Mouse (Mus musculus) heart, embryonic 13.5 days (tissue): ENCODE results near the gene Cdk2ap2. TPM values are rescaled to one million over a fixed set of nuclear protein-coding genes. Genes with fewer than 3 reads are reported as not detected.

Experiments
- ATAC-seq: fragments of 200-750 bp; cut with Nextera tagmentation; 2 replicates; pipeline ENCODE4 v1.8.0; 2017; ENCODE audit warnings: moderate TSS enrichment; ENCODE audit not compliant: insufficient number of reproducible peaks, low FRiP score, low TSS enrichment; ENCODE audit errors: extremely low read depth
- H3K27ac ChIP-seq: fragments of 300-500 bp; sonication (generic); replicated peaks from 2 replicates; pipeline ENCODE4 v1.5.1; 2015; ENCODE audit warnings: moderate library complexity, mild to moderate bottlenecking, inconsistent platforms
- H3K27me3 ChIP-seq: fragments of 300-500 bp; sonication (generic); replicated peaks from 2 replicates; pipeline ENCODE4 v1.6.1; 2015; ENCODE audit warnings: mild to moderate bottlenecking, inconsistent platforms
- H3K36me3 ChIP-seq: fragments of 300-500 bp; sonication (generic); 2 replicates; pipeline ENCODE4 v1.6.1; 2015; ENCODE audit warnings: mild to moderate bottlenecking, inconsistent platforms
- H3K4me1 ChIP-seq: fragments of 300-500 bp; sonication (generic); 2 replicates; pipeline ENCODE4 v1.6.1; 2015; ENCODE audit warnings: inconsistent platforms
- H3K4me2 ChIP-seq: fragments of 300-500 bp; sonication (generic); 2 replicates; pipeline ENCODE4 v1.6.1; 2015; ENCODE audit warnings: inconsistent platforms, mild to moderate bottlenecking, moderate library complexity
- H3K4me3 ChIP-seq: fragments of 300-500 bp; sonication (generic); 2 replicates; pipeline ENCODE4 v1.5.1; 2015; ENCODE audit warnings: moderate library complexity, mild to moderate bottlenecking, inconsistent platforms
- H3K9ac ChIP-seq: fragments of 300-500 bp; sonication (generic); 2 replicates; pipeline ENCODE4 v1.6.1; 2015; ENCODE audit warnings: inconsistent platforms, mild to moderate bottlenecking, moderate library complexity
- H3K9me3 ChIP-seq: fragments of 300-500 bp; sonication (generic); 2 replicates; pipeline ENCODE4 v1.6.1; 2016; ENCODE audit warnings: inconsistent platforms
- WGBS: fragments of 180-500 bp; shearing (Covaris S2); methylation state at CpG from one replicate; pipeline ENCODE4 v1.1.7; 2015; ENCODE audit warnings: mixed read lengths; 5-methylcytosine and 5-hydroxymethylcytosine counted together
- polyA plus RNA-seq: library from polyadenylated mRNA; unstranded; fragments of >200 nt; fragmentation: Nextera tagmentation; extraction: Ambion mirVana; gene quantifications from 2 replicates; pipeline ENCODE4 v1.2.1, GENCODE M21; 2015

The Cdk2ap2 gene
- polyA plus RNA-seq, 1 experiment from 2014 or later, result 64.5 TPM

DNA sequence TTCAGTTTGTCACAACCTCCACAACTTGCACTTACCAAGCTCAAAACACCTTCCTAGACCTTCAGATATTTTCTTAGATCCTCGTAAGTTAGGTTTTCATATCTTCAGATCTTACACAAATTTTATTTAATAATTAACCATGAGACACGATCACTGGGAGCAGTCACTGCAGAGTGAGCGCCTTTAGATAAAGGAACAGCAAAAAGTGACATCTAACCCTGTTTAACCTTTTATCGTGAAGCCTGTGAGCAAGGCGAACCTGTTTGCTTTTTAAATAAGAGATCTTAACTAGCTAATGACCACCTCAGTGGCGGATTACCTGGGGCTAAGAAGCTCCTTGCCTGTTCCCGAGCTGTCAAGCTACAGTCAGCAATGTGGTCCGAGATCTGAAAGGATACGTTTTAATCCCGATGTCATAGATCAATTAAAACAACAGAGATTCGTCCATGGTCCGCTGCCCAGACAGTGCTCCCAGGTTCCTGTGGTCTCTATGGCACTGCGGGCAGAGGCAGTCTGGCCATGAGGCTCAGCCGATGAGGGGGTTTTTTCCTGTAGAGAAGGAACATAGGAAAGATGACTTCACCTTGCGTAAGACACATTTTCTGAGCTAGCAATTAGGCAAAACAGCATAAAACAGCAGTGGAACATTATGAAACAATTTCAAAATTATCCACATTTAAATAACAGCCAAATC is 28.1 kb upstream of the Cdk2ap2 start:
- H3K27me3 ChIP-seq, result no peaks in the 10 kb centered on the region; the same call in 1 of the 2 replicates
- H3K9me3 ChIP-seq, result no peaks in the 10 kb centered on the region
- no peak overlapping the region for H3K4me2 ChIP-seq
- no peak overlapping the region for H3K9ac ChIP-seq
- 71% methylated on average over 15 of the region's 15 CpGs for WGBS
- no peaks in the 10 kb centered on the region for H3K36me3 ChIP-seq
- H3K4me3 ChIP-seq, result no peak overlapping the region
- no peak for ATAC-seq
- no peak overlapping the region for H3K27ac ChIP-seq
- peaks cover 3% of the 10 kb centered on the region; the same call in 1 of the 2 replicates for H3K4me1 ChIP-seq

DNA sequence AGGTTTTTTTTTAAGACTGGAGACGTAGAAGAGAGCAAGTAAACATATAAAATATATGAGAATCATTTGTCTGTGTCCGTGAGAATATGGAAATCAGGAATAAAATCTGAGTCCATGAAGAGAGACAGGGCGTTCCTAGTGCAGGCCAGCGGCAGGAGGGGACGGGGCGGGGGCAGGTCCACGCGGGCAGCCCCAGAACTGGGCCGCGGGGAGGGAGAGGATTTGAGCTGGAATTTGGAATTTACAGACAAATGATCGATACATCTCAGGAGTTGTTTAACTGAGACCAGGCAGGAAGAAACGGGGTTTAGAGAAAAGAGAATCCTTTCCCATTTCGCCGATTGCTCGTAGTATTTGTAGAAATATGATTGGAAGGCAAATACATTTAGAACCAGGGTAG is 26.7 kb upstream of the Cdk2ap2 start:
- Histone ChIP-seq H3K36me3 (no peaks in the 10 kb centered on the region), H3K27ac (no peak overlapping the region), H3K27me3 (no peaks in the 10 kb centered on the region; the same call in 1 of the 2 replicates), H3K9me3 (no peaks in the 10 kb centered on the region), H3K4me2 (no peak overlapping the region), H3K9ac (no peak overlapping the region), H3K4me1 (no peaks in the 10 kb centered on the region), H3K4me3 (no peak overlapping the region)
- 70% methylated on average over 15 of the region's 15 CpGs for WGBS
- ATAC-seq, result no peak

DNA sequence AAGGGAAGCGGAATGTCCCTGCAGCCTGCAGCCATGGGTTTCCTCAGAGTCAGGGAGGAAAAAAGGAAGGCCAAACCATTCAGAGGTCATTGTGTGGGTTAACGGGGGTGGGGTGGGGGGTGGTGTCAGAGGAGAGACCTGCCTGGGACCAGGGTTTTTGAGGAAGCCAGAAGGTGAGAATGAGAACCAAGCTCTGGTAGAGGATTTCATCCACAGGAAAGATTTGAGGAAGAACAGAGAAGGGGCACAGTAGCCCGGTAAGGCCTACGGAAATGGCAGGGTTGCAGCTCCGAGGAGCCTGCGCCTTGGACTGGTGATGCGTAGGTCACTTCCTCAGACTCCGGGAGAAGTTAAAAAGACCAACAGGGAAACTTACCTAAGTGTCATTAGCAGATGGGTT is 26.2 kb upstream of the Cdk2ap2 start:
- no peaks in the 10 kb centered on the region; the same call in 1 of the 2 replicates for H3K27me3 ChIP-seq
- 70% methylated on average over 8 of the region's 8 CpGs for WGBS
- no peak overlapping the region for H3K27ac ChIP-seq
- H3K36me3 ChIP-seq, result no peaks in the 10 kb centered on the region
- no peak overlapping the region for H3K4me3 ChIP-seq
- no peak for ATAC-seq
- H3K9ac ChIP-seq, result no peak overlapping the region
- H3K4me2 ChIP-seq, result no peak overlapping the region
- H3K9me3 ChIP-seq, result no peaks in the 10 kb centered on the region
- no peaks in the 10 kb centered on the region for H3K4me1 ChIP-seq

DNA sequence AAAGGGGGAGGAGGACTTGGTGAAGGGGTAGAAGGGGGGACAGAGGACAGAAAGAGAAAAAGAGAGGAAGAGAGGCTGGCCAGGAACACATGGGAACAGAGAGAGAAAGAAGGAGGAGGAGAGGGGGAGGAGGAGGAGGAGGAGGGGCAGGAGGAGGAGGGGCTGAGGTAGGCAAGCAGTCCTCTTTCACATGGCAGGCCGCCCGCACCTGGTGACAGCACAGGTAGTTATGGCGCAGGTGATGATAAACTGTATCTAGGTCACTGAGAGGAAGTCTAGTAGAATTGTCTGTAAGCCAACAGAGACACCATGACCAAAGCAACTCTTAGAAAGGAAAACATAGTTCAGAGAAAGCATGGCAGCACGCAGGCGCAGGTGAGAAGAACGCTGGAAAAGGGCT is 25.6 kb upstream of the Cdk2ap2 start:
- H3K4me2 ChIP-seq, result no peak overlapping the region
- H3K9me3 ChIP-seq, result no peaks in the 10 kb centered on the region
- H3K27me3 ChIP-seq, result no peaks in the 10 kb centered on the region; the same call in 1 of the 2 replicates
- no peaks in the 10 kb centered on the region for H3K4me1 ChIP-seq
- no peak overlapping the region for H3K9ac ChIP-seq
- H3K27ac ChIP-seq, result no peak overlapping the region
- 81% methylated on average over 6 of the region's 6 CpGs for WGBS
- no peak for ATAC-seq
- H3K36me3 ChIP-seq, result no peaks in the 10 kb centered on the region
- no peak overlapping the region for H3K4me3 ChIP-seq

DNA sequence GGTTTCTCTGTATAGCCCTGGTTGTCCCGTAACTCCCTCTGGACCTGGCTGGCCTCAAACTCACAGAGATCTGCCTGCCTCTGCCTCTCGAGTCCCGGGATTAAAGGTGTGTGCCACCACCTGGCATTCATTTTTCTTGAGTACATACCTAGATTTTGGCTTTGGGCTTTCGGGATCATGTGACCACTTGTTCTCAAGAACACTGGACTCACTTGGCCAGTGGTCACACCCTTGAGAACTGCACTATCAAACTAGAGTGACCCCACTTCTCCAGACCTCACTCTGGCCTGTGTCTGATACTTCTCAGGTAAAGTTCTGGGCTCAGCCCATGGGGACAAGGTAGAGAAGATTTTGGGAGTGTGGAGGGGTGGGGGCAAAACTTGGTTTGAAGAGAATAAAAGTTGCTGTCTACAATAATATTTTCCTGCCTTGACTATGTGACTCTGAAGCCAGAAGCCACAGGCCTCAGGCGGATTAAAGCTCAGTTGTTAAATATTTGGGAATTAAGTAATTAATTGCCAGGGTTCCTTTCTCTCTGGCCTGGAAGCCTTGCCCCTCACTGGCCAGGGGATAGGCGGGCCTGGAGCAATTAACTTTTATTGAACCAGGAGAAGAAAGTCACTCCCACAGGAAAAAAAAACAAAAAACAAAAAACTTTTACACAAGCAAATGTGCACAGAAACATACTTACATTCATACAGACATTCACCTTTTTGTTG is 24.1 kb upstream of the Cdk2ap2 start:
- Histone ChIP-seq H3K4me2 (no peak overlapping the region), H3K4me3 (no peak overlapping the region), H3K27me3 (no peaks in the 10 kb centered on the region; the same call in 1 of the 2 replicates), H3K4me1 (no peaks in the 10 kb centered on the region), H3K9me3 (no peaks in the 10 kb centered on the region), H3K36me3 (no peaks in the 10 kb centered on the region), H3K9ac (no peak overlapping the region), H3K27ac (no peak overlapping the region)
- WGBS, result 73% methylated on average over 6 of the region's 6 CpGs
- ATAC-seq, result no peak

DNA sequence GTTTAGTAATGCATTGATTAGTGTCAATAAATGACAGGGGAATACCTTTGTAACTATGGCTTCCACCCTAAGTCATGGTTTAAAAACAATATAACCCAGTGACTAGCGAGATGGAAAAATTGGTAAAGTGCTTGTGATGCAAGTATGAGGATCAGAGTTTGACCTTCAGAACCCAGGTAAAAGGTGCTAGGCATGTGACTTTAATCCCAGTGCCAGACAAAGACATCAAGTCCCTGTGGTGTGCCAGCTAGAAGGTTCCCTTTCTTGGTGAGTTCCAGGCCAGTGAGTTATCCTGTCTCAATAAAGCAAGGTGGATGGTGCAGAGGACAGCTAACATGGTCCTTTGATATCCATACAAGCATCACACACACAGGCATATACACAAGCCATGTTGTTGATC is 21.5 kb upstream of the Cdk2ap2 start:
- Histone ChIP-seq H3K27ac (no peak overlapping the region), H3K27me3 (no peaks in the 10 kb centered on the region), H3K36me3 (no peaks in the 10 kb centered on the region), H3K4me1 (no peaks in the 10 kb centered on the region), H3K9ac (no peak overlapping the region), H3K4me2 (no peak overlapping the region), H3K4me3 (no peak overlapping the region), H3K9me3 (no peaks in the 10 kb centered on the region)
- no peak for ATAC-seq
- WGBS, result 81% methylated on average over 1 of the region's 1 CpGs

DNA sequence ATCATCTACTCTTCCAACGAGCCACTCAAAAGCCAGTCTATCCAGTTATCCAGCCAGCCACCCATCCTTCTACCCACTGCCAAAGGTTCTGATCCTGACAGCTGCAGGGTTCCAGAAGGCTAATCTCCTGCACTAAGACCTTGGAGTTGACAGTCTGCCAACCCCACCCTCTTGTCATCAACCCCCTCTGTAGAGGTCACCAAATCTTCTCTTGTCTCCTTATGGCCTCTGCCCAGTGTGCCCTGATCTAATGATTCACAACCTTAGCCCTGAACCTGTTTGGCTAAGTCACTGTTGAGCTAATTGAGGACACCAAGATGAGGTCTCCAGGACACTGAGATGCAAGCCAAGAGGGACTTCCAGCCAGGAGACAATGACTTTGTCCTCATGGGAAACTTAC is 17.4 kb upstream of the Cdk2ap2 start:
- WGBS, result 72% methylated on average over 1 of the region's 1 CpGs
- Histone ChIP-seq H3K4me1 (peaks cover 3% of the 10 kb centered on the region; the same call in 1 of the 2 replicates), H3K4me2 (no peak overlapping the region), H3K4me3 (no peak overlapping the region), H3K9ac (no peak overlapping the region), H3K27ac (no peak overlapping the region), H3K27me3 (peaks cover 28% of the 10 kb centered on the region), H3K9me3 (no peaks in the 10 kb centered on the region), H3K36me3 (no peaks in the 10 kb centered on the region)
- ATAC-seq, result no peak

DNA sequence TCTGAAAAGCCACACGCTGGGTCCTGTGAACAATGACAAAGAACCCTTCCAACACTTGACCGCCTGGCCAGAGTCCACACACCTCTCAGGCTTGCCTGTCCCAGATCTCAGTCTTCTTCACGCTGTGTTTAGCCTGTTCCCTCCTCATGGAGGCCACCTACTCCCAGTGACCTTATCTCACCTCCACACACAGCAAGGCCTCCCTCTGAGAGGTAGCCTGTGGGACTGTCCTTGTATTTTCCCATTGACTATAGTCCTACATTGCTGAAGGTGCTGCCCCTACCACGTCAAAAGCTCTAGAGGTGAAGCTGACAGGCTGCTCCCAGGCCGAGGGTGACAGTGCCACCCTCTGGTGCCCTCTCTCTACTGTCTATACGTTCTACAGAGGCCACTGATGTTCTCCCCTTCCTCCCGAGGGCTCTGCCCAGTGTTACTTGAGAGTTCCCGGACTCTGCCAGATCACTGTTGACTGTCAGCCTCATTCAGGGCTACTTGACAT is 16.4 kb upstream of the Cdk2ap2 start:
- Histone ChIP-seq H3K4me1 (peaks cover 3% of the 10 kb centered on the region; the same call in 1 of the 2 replicates), H3K27me3 (peaks cover 36% of the 10 kb centered on the region), H3K36me3 (no peaks in the 10 kb centered on the region), H3K4me3 (no peak overlapping the region), H3K9ac (no peak overlapping the region), H3K9me3 (no peaks in the 10 kb centered on the region), H3K4me2 (no peak overlapping the region), H3K27ac (no peak overlapping the region)
- no peak for ATAC-seq
- WGBS, result 44% methylated on average over 8 of the region's 8 CpGs

DNA sequence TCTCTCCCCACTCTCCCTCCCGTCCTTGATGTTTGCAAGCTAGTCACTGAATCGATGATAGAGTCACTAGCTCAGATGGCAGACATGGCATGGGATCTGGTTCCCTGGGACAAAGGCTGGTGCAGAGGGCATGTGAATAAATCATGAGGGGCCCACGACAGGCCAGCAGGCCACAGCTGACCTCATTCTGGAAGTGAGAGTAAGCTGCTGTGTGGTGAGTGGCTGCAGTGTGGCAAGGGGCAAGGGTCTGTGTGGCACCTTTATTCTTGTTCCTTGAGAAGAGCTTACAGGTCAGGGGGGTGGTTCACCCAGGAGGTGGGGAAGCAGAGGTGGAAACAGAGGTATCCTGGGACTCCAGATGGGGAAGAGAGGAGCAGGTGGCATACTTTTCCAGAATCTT is 15.6 kb upstream of the Cdk2ap2 start, which contains the start of gene Cabp2:
Gene Cabp2 (plus strand): TSS at position 185 of the 400 bp plus-strand sequence.
- Histone ChIP-seq H3K9ac (no peak within 1 kb of the TSS), H3K36me3 (no peaks in the 10 kb centered on the region), H3K9me3 (no peaks in the 10 kb centered on the region), H3K4me3 (no peak within 1 kb of the TSS), H3K27ac (no peak within 1 kb of the TSS), H3K4me2 (no peak within 1 kb of the TSS), H3K27me3 (peaks cover 43% of the 10 kb centered on the region), H3K4me1 (peaks cover 3% of the 10 kb centered on the region; the same call in 1 of the 2 replicates)
- 68% methylated on average over 3 of the region's 3 CpGs for WGBS
- ATAC-seq, result no peak

DNA sequence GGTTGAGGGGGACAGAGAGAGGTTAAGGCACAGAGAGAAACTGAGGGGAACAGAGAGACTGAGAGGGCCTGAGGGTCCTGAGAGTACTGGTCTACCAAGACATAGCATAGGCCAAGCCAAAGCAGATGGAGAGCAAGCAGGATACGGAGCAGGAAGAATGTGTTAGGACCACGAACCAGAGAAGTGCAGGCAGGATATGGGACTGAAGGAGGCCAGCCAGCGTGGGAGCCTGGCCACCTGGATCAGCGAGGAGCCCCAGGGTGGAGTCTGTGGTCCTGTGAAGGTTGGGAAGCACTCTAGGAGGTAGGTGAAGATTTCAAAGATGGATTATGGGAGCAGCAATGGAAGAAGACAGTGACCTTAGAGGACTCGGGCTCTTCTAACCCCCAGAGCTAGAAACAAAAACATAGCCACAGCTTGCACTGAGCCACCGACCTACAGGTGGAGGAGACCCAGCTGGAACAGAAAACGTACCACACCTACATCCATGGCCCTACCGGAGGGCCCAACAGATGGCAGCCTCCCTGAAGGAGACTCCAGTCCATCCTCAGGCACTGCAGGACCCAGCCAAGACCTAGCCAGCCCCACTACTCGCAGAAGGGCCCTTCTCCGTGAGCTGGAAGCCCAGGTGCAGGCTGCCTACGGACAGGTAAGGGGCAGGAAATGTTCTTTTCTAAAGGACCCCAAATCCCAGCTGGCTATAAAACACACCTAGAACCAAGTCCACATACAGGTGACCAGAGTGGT is 14.6 kb upstream of the Cdk2ap2 start:
- no peaks in the 10 kb centered on the region for H3K36me3 ChIP-seq
- H3K27ac ChIP-seq, result no peak overlapping the region
- no peak overlapping the region for H3K4me2 ChIP-seq
- H3K9ac ChIP-seq, result no peak overlapping the region
- H3K27me3 ChIP-seq, result peaks cover 43% of the 10 kb centered on the region
- H3K4me1 ChIP-seq, result peaks cover 9% of the 10 kb centered on the region
- H3K9me3 ChIP-seq, result no peaks in the 10 kb centered on the region
- no peak for ATAC-seq
- no peak overlapping the region for H3K4me3 ChIP-seq
- WGBS, result 70% methylated on average over 11 of the region's 11 CpGs

DNA sequence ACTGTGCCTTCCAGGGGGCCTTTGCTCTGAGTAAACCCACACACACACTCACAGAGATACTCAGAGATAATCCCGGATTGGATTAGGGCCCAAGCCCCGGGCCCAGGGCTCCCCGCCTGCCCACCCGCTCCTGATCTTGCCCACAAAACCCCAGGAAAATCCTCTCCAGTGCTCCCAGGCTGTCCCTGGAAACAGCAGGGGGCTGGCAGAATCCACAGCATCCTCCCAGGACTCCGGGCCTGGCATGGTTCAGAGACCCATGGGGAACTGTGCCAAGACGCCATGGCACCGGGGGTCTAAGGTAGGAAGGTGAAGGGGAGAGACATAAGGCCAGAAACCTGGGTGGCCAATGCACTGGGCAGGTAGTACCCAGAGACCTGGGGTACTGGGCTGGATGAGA is 13.7 kb upstream of the Cdk2ap2 start:
- H3K9me3 ChIP-seq, result no peaks in the 10 kb centered on the region
- no peak for ATAC-seq
- H3K4me3 ChIP-seq, result no peak overlapping the region
- H3K27me3 ChIP-seq, result peaks cover 46% of the 10 kb centered on the region
- H3K4me1 ChIP-seq, result peaks cover 13% of the 10 kb centered on the region
- H3K36me3 ChIP-seq, result no peaks in the 10 kb centered on the region
- 76% methylated on average over 7 of the region's 7 CpGs for WGBS
- H3K27ac ChIP-seq, result no peak overlapping the region
- no peak overlapping the region for H3K9ac ChIP-seq
- no peak overlapping the region for H3K4me2 ChIP-seq
